Mouse (Mus musculus): ENCODE data around the gene 1600014C23Rik. TPM values are rescaled to one million over a fixed set of nuclear protein-coding genes. Genes with fewer than 3 reads are reported as not detected.
A peak's percentile ranks its signal among the peaks of the same experiment; 100 is the strongest.

1600014C23Rik gene
- polyA plus RNA-seq, 1 experiment from 2014 or later = not detected

GRCm38 (mm10) chr17:45709829-45710228 is 23.8 kb downstream of the 1600014C23Rik start:
- no peak for DNase-seq (ENCODE audit: low spot score)
- Histone ChIP-seq H3K27ac (replicated peaks; ENCODE audit: low read depth, low read length) (no peak overlapping the region), H3K9me3 (ENCODE audit: control insufficient read depth, low read length) (no peaks in the 10 kb centered on the region), H3K36me3 (ENCODE audit: control insufficient read depth, insufficient read depth, low read length) (no peaks in the 10 kb centered on the region), H3K27me3 (replicated peaks; ENCODE audit: control insufficient read depth, insufficient read depth, low read length) (no peaks in the 10 kb centered on the region), H3K9ac (ENCODE audit: low read depth, low read length) (no peak overlapping the region), H3K4me1 (ENCODE audit: control insufficient read depth, insufficient read depth, low read length) (no peaks in the 10 kb centered on the region), H3K4me2 (ENCODE audit: low read depth, low read length) (no peak overlapping the region), H3K4me3 (ENCODE audit: low read depth, low read length) (no peak overlapping the region)
- no peak for ATAC-seq (ENCODE audit: low read depth)
- 27% methylated on average over 3 of the region's 3 CpGs for WGBS

- Histone ChIP-seq H3K4me1 (ENCODE audit: control insufficient read depth, insufficient read depth, low read length) (no peaks in the 10 kb centered on the region), H3K9me3 (ENCODE audit: control insufficient read depth, low read length) (no peaks in the 10 kb centered on the region), H3K4me2 (ENCODE audit: low read depth, low read length) (no peak overlapping the region), H3K4me3 (ENCODE audit: low read depth, low read length) (no peak overlapping the region), H3K27me3 (replicated peaks; ENCODE audit: control insufficient read depth, insufficient read depth, low read length) (no peaks in the 10 kb centered on the region), H3K9ac (ENCODE audit: low read depth, low read length) (no peak overlapping the region), H3K36me3 (ENCODE audit: control insufficient read depth, insufficient read depth, low read length) (no peaks in the 10 kb centered on the region), H3K27ac (replicated peaks; ENCODE audit: low read depth, low read length) (no peak overlapping the region)
- ATAC-seq (ENCODE audit: low read depth) (no peak), DNase-seq (ENCODE audit: low spot score) (no peak)
- WGBS = 88% methylated on average over 8 of the region's 8 CpGs
These were observed 25.5 kb downstream of the 1600014C23Rik start for GRCm38 (mm10) chr17:45708179-45708578.

- H3K4me2 ChIP-seq (ENCODE audit: low read depth, low read length) = no peak overlapping the region
- no peak overlapping the region for H3K27ac ChIP-seq (replicated peaks; ENCODE audit: low read depth, low read length)
- ATAC-seq (ENCODE audit: low read depth) = no peak
- DNase-seq (ENCODE audit: low spot score) = no peak
- H3K4me1 ChIP-seq (ENCODE audit: control insufficient read depth, insufficient read depth, low read length) = no peaks in the 10 kb centered on the region
- no peaks in the 10 kb centered on the region for H3K27me3 ChIP-seq (replicated peaks; ENCODE audit: control insufficient read depth, insufficient read depth, low read length)
- H3K4me3 ChIP-seq (ENCODE audit: low read depth, low read length) = no peak overlapping the region
- no peaks in the 10 kb centered on the region for H3K36me3 ChIP-seq (ENCODE audit: control insufficient read depth, insufficient read depth, low read length)
- WGBS = 32% methylated on average over 3 of the region's 3 CpGs
- no peaks in the 10 kb centered on the region for H3K9me3 ChIP-seq (ENCODE audit: control insufficient read depth, low read length)
- no peak overlapping the region for H3K9ac ChIP-seq (ENCODE audit: low read depth, low read length)
These were observed 26.3 kb downstream of the 1600014C23Rik start for GRCm38 (mm10) chr17:45707376-45707775.

- Histone ChIP-seq H3K36me3 (ENCODE audit: control insufficient read depth, insufficient read depth, low read length) (no peaks in the 10 kb centered on the region), H3K4me1 (ENCODE audit: control insufficient read depth, insufficient read depth, low read length) (no peaks in the 10 kb centered on the region), H3K27ac (replicated peaks; ENCODE audit: low read depth, low read length) (no peak overlapping the region), H3K4me2 (ENCODE audit: low read depth, low read length) (no peak overlapping the region), H3K27me3 (replicated peaks; ENCODE audit: control insufficient read depth, insufficient read depth, low read length) (no peaks in the 10 kb centered on the region), H3K9me3 (ENCODE audit: control insufficient read depth, low read length) (no peaks in the 10 kb centered on the region), H3K9ac (ENCODE audit: low read depth, low read length) (no peak overlapping the region), H3K4me3 (ENCODE audit: low read depth, low read length) (no peak overlapping the region)
- DNase-seq (ENCODE audit: low spot score) = no peak
- no peak for ATAC-seq (ENCODE audit: low read depth)
- WGBS = 80% methylated on average over 5 of the region's 5 CpGs
These were observed 26.8 kb downstream of the 1600014C23Rik start for GRCm38 (mm10) chr17:45706796-45707195.

GRCm38 (mm10) chr17:45703187-45703586 is 30.5 kb downstream of the 1600014C23Rik start:
- peaks cover 4% of the 10 kb centered on the region for H3K36me3 ChIP-seq (ENCODE audit: control insufficient read depth, insufficient read depth, low read length)
- H3K27me3 ChIP-seq (replicated peaks; ENCODE audit: control insufficient read depth, insufficient read depth, low read length) = no peaks in the 10 kb centered on the region
- 58% methylated on average over 7 of the region's 7 CpGs for WGBS
- no peak for ATAC-seq (ENCODE audit: low read depth)
- H3K4me1 ChIP-seq (ENCODE audit: control insufficient read depth, insufficient read depth, low read length) = no peaks in the 10 kb centered on the region
- no peak for DNase-seq (ENCODE audit: low spot score)
- H3K27ac ChIP-seq (replicated peaks; ENCODE audit: low read depth, low read length) = no peak overlapping the region
- no peak overlapping the region for H3K4me3 ChIP-seq (ENCODE audit: low read depth, low read length)
- no peak overlapping the region for H3K4me2 ChIP-seq (ENCODE audit: low read depth, low read length)
- no peaks in the 10 kb centered on the region for H3K9me3 ChIP-seq (ENCODE audit: control insufficient read depth, low read length)
- no peak overlapping the region for H3K9ac ChIP-seq (ENCODE audit: low read depth, low read length)

GRCm38 (mm10) chr17:45702254-45702653 is 31.4 kb downstream of the 1600014C23Rik start:
- peaks cover 12% of the 10 kb centered on the region for H3K36me3 ChIP-seq (ENCODE audit: control insufficient read depth, insufficient read depth, low read length)
- no peaks in the 10 kb centered on the region for H3K27me3 ChIP-seq (replicated peaks; ENCODE audit: control insufficient read depth, insufficient read depth, low read length)
- DNase-seq (ENCODE audit: low spot score) (no peak), ATAC-seq (ENCODE audit: low read depth) (no peak)
- no peak overlapping the region for H3K9ac ChIP-seq (ENCODE audit: low read depth, low read length)
- no peak overlapping the region for H3K4me2 ChIP-seq (ENCODE audit: low read depth, low read length)
- H3K4me3 ChIP-seq (ENCODE audit: low read depth, low read length) = no peak overlapping the region
- H3K27ac ChIP-seq (replicated peaks; ENCODE audit: low read depth, low read length) = no peak overlapping the region
- no peaks in the 10 kb centered on the region for H3K9me3 ChIP-seq (ENCODE audit: control insufficient read depth, low read length)
- WGBS = 48% methylated on average over 4 of the region's 4 CpGs
- no peaks in the 10 kb centered on the region for H3K4me1 ChIP-seq (ENCODE audit: control insufficient read depth, insufficient read depth, low read length)

- H3K4me3 ChIP-seq (ENCODE audit: low read depth, low read length) = no peak overlapping the region
- H3K27ac ChIP-seq (replicated peaks; ENCODE audit: low read depth, low read length) = 0 out of 2 replicates have a peak overlapping the region, but pooled peaks have one; percentile 6
- 68% methylated on average over 9 of the region's 9 CpGs for WGBS
- H3K36me3 ChIP-seq (ENCODE audit: control insufficient read depth, insufficient read depth, low read length) = peaks cover 18% of the 10 kb centered on the region
- ATAC-seq (ENCODE audit: low read depth) (peak; percentile 41; the same call in 1 of the 2 replicates), DNase-seq (ENCODE audit: low spot score) (no peak)
- no peak overlapping the region for H3K9ac ChIP-seq (ENCODE audit: low read depth, low read length)
- no peak overlapping the region for H3K4me2 ChIP-seq (ENCODE audit: low read depth, low read length)
- no peaks in the 10 kb centered on the region for H3K9me3 ChIP-seq (ENCODE audit: control insufficient read depth, low read length)
- H3K4me1 ChIP-seq (ENCODE audit: control insufficient read depth, insufficient read depth, low read length) = no peaks in the 10 kb centered on the region
- no peaks in the 10 kb centered on the region for H3K27me3 ChIP-seq (replicated peaks; ENCODE audit: control insufficient read depth, insufficient read depth, low read length)
These were observed 32.4 kb downstream of the 1600014C23Rik start for GRCm38 (mm10) chr17:45701236-45701591.

GRCm38 (mm10) chr17:45700496-45701235 is 33.0 kb downstream of the 1600014C23Rik start:
- Histone ChIP-seq H3K4me1 (ENCODE audit: control insufficient read depth, insufficient read depth, low read length) (no peaks in the 10 kb centered on the region), H3K27ac (replicated peaks; ENCODE audit: low read depth, low read length) (no peak overlapping the region), H3K9me3 (ENCODE audit: control insufficient read depth, low read length) (no peaks in the 10 kb centered on the region), H3K9ac (ENCODE audit: low read depth, low read length) (0 out of 2 replicates have a peak overlapping the region, but pooled peaks have one; percentile 37), H3K4me2 (ENCODE audit: low read depth, low read length) (no peak overlapping the region), H3K27me3 (replicated peaks; ENCODE audit: control insufficient read depth, insufficient read depth, low read length) (no peaks in the 10 kb centered on the region), H3K4me3 (ENCODE audit: low read depth, low read length) (no peak overlapping the region), H3K36me3 (ENCODE audit: control insufficient read depth, insufficient read depth, low read length) (peaks cover 18% of the 10 kb centered on the region)
- ATAC-seq (ENCODE audit: low read depth) = peak; percentile 48; the same call in 1 of the 2 replicates
- 39% methylated on average over 8 of the region's 16 CpGs for WGBS
- peak; percentile 36 for DNase-seq (ENCODE audit: low spot score)
